Mouse (Mus musculus): Measurements from ENCODE around the gene Serpinb1b. TPM values are rescaled to one million over a fixed set of nuclear protein-coding genes. Genes with fewer than 3 reads are reported as not detected.

Gene Serpinb1b
- total RNA-seq, 2 experiments from 2014 or later = not detected

DNA sequence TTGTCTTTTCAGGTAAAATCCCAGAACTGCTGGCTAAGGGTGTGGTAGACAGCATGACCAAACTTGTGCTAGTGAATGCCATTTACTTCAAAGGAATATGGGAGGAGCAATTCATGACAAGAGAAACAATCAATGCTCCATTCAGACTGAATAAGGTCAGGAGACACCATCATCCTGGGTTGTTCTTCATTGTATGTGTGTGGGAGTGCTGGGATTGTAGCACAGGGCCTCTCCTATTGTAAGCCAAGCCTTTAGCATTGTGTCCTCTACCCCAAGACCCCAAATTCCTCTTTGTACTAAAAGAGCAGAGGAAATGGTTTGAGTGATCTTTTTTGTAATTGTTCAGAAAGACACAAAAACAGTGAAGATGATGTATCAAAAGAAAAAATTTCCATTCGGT is 12.9 kb downstream of the Serpinb1b start:
- no peak for DNase-seq (ENCODE audit: low spot score)

DNA sequence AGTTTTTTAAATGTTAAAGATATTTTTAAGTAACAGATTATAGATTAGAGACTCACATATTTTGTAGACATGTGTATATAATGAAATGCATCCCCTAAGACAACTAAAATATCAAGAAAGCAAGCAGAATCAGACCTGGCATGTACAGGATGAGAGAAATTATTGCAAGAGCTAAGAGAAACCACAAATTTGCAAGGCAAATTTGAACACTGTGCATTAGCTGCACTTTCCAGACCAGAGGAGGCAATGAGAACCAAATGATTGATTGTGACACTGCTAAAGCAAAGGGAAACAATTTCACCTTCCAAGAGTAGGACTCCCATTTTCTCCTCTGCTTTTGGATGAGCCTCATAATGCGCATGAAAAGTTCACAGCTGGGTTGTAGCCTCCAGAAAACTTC is 17.2 kb downstream of the Serpinb1b start:
- no peak for DNase-seq (ENCODE audit: low spot score)

DNA sequence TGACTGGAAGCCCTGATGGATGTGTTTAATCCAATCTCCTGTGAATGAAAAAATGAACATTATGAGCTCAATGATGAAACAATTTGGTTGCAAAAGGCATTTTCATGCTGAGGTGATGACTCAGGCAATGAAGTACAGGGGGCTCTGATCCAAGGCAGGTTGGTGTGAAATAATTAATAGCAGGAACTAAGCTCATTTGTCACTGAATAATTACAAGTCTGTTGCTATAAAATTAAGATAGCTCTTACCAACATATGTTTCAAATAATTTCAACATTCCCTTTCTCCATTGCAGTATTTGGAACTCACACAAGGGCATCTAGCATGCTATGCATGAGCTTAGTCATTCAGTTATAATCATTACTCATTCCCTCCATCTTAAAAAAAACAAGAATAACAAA is 27.3 kb downstream of the Serpinb1b start:
- DNase-seq (ENCODE audit: low spot score) = no peak

DNA sequence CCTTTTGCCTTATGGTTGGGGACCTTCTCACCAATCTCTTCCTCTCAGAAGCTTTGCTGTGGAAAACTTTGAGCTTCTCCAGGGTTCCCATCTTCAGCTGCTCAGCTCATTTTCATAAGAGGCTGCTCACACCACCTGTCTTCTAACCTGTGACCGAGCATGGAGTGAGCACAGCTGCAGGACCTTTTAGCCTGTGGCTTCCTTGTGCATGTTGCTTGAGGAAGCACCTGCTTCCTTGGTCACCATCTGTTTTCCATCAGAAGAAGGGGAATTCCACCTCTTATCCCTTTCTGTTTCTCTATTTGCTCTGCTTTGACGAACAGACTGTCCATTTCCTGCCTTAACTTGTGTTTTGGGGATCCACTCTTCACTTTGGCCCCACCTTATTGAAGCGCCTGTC is 34.7 kb downstream of the Serpinb1b start:
- no peak for DNase-seq (ENCODE audit: low spot score)

DNA sequence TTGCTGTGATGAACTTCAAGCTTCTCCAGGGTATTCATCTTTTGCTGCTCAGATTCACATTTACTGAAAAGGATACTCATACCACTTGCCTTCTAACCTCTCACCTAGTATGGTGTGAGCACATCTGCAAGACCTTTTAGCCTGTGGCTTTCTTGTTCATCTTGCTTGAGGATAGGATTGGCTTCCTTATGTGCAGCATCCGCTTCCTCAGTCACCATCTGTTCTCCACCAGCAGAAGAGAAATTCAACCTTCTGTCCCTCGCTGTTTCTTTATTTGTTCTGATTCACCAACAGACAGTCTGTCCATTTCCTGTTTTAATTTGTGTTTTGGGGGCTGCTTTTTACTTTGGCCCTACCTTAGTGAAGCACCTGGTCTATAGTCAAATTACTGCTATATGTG is 59.3 kb downstream of the Serpinb1b start:
- DNase-seq (ENCODE audit: low spot score) = no peak

DNA sequence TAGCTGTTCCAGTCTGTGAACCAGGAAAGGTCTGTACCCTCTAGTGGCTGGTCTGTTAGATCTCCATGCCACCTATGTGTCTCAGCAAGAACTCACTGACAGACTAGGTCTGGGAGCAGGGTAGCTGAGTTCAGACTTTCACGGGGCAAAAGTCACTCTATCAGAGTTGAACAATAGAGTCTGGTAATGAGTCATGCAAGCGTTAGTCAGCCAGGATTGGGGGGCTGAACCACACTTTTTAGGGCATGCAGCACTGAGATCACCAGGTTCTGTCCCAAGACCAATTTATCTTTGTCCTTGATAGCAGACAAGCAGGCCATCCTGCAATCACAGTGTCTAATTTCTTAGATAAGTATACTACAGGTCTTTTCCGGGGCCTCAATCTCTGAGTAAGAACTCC is 63.1 kb downstream of the Serpinb1b start:
- DNase-seq (ENCODE audit: low spot score) = no peak

Other genes with a start within 250 kb of the Serpinb1b start
- gene Serpinb1a, start 227.4 kb upstream of the Serpinb1b start, total RNA-seq (2021) = 1 to 10 TPM; 3.2 to 5.3 TPM
- 1 to 10 TPM; 1.7 to 1.9 TPM for gene Serpinb1c, start 180.4 kb upstream of the Serpinb1b start, total RNA-seq (2021)
- gene Serpinb6b, start 113.4 kb upstream of the Serpinb1b start, total RNA-seq (2021) = 1 to 10 TPM; 2.2 to 2.9 TPM
- gene Serpinb9, start 75.3 kb upstream of the Serpinb1b start, total RNA-seq (2021) = 1 to 10 TPM; 1.8 to 2.8 TPM
- not detected for gene Serpinb9b, start 51.2 kb upstream of the Serpinb1b start, total RNA-seq (2021)
- not detected for gene Serpinb9c, start 81.2 kb downstream of the Serpinb1b start, total RNA-seq (2021)
- not detected for gene Serpinb9d, start 114.4 kb downstream of the Serpinb1b start, total RNA-seq (2021)
- gene Serpinb9e, start 171.0 kb downstream of the Serpinb1b start, total RNA-seq (2021) = not detected
- not detected for gene Serpinb9f, start 245.5 kb downstream of the Serpinb1b start, total RNA-seq (2021)

All from gastrocnemius, adult 18-20 months (tissue).